Mouse (Mus musculus) G1E-ER4 (cell line): Measurements from ENCODE around the gene Olfr457. TPM values are rescaled to one million over a fixed set of nuclear protein-coding genes. Genes with fewer than 3 reads are reported as not detected.

ENCODE experiments used
- GATA1 ChIP-seq: IDR thresholded peaks from one replicate; pipeline ENCODE4 v1.8.0; 2012; ENCODE audit warnings: low read length, inconsistent platforms
- polyA plus RNA-seq: library from polyadenylated mRNA; stranded (reverse); fragments of >175 nt; gene quantifications from 2 replicates; pipeline ENCODE4 v1.2.3, GENCODE M21; 2012

Olfr457 gene
- not detected in 2 replicates for polyA plus RNA-seq

DNA sequence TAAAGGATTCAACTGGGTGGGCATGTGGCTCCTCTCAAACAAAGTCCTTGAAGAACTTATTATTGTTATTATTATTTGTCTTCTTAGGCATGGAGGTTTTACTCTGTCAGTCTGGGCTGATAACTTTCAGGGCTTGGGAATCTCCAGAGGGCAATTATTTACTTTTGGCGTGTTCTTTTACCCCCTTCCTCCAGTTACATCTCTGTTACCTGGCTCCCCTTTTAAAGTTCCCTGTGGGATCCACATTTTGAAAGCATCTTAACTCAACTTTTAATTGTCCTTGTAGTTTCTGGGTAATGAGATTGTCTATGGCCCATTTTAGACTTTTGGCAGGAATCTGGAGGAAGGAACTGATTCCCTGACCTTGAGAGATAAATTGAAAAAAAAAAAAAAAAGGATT lies at the start of gene Olfr457:
Gene Olfr457 (minus strand): TSS at position 101 of the 400 bp plus-strand sequence.
- TF ChIP-seq GATA1, result no peak

DNA sequence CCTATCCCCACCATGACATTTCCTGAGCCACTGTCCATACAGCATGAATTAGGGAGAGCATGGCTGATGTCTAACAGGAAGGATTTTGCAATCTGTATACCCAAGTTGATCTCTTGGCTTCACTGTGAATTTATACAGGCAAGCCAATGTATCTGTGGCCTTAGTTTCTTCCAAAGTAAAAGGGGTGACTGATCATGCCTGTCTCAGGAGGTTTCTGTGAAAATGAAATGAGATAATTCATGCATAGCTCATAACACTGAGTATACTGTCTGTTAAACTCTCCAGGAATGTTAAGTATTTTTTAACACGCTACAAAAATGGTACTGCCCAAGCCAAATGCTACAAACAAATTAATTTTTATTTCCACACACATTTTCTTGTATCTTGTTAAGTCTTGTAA lies 37.3 kb upstream of the Olfr457 start:
- no peak for TF ChIP-seq GATA1

DNA sequence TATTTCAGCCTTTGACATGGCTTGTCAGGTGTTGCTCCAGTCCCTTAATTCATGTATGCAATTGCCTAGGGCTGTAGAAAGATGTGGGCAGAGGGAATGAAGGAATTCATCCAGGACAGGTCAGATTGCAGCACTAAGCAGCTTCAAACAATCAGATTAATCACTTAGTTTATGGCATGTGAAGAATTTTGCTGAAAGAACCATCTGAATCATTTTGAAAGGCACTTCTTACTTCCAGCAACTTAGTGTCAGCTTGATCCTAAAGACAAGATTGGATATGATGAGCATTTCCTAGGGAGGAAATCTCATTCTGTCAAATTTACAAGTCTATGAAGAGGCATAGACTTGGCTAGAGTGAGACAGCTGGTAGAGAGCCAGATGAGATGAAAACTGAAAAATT lies 33.2 kb upstream of the Olfr457 start:
- TF ChIP-seq GATA1, result no peak

DNA sequence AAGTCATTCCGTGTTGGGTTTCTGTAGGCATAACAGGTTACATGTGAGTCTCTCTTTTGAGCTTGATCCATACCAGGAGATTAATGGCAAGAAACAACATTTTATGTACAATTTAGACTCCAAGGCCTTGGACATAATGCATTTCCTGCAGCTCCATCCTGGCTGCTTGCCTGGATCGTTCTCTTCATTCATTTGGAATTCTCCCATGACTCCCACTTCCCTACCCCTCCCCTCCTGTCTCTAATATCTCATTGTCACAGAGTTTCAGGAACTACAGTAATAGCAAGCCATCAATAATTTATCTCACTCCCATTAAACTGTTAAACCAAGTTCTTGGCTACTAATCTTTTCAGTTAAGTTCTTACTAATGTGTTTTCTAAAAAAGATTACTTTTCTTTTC lies 27.3 kb upstream of the Olfr457 start:
- no peak for TF ChIP-seq GATA1

DNA sequence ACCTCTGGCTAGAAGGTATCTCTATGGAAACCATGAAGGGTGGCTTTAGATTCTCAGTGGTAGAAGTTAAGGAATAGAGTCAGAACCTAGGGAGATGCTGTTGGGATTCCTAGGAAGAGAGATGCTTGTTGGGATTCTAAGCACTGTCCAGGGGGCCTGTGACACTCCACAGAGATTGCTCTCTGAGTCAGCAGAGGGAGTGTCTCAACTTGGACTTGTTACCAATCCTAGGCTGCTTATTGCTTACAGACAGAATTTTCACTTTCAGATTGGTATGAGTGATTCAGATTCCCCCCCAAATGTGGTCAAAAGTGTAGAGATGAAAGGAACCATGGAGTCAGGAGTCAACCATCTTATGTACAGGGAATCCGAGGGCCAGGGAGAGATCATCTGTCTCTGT lies 13.6 kb upstream of the Olfr457 start:
- TF ChIP-seq GATA1, result no peak

DNA sequence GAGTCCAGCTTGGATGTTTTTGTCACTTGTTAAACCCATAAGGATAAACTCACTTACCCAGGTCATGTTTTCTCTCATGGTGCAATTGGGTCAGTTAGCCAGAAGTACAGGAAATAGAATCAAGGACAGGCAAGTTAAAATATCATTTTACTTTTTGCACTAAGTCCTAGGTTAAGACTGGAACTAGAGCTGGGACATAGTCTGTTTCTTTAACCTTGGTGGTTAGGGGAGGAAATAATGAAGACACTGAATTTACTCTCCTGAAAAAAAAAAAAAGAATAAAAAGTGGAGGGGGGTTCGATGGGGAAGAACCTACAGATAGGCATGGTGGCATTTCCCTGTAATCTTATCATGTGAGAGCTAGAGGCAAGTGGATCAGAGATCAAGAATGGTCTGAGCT lies 11.0 kb upstream of the Olfr457 start, which contains the start of gene Olfr456:
Gene Olfr456 (minus strand): TSS at position 101 of the 400 bp plus-strand sequence.
- no peak for TF ChIP-seq GATA1

DNA sequence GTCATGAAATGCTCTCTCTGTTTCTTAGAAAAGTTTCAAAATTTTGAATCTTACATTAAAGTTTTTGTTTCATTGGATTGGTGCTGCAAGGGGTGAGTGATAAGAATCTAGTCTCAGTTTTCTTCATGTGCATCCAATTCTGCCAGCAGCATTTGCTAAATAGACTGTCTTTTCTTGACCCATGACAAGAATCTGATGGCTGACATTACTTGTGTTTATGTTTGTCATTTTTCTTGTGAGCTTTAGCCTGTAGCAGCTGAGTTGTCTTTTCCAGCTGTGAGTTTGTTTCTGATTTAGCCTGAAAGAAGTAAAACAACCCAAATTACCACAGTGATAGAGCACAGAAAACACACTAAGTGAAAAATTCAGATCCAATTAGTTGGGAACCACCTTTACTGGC lies 8.5 kb upstream of the Olfr457 start:
- no peak for TF ChIP-seq GATA1

DNA sequence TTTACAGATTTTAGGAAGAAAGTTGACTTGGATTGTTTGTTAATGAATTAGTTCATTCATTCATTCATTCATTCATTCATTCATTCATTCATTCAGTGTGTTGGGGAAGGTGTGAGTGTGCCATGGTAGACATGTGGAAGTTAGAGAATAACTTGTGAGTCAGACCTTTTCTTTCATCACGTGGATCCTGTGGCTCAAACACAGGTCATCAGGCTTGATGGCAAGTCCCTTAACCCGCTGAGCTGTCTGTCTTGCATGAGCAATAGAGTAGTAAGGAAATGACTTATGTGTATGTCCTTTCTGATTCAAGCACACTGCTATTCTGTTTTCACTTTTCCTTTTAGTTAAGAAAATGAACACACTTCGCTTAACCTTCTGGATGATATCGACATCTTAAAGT lies 5.6 kb downstream of the Olfr457 start:
- no peak for TF ChIP-seq GATA1

DNA sequence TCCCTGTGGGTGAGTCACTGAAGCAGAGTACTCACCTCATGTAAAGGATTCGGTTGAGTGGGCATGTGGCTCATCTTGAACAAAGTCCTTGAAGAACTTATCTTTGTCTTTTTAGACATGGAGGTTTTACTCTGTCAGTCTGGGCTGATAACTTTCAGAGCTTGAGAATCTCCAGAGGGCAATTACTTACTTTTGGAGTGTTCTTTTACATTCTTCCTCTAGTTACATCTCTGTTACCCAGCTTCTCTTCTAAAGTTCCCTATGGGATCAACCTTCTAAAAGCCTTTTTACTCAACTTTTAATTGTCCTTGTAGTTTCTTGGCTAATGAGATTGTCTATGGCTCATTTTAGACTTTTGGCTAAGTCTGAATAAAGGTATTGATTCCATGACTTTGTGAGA lies 11.0 kb downstream of the Olfr457 start, which contains the start of gene Olfr458:
Gene Olfr458 (minus strand): TSS at position 101 of the 400 bp plus-strand sequence.
- TF ChIP-seq GATA1, result no peak

DNA sequence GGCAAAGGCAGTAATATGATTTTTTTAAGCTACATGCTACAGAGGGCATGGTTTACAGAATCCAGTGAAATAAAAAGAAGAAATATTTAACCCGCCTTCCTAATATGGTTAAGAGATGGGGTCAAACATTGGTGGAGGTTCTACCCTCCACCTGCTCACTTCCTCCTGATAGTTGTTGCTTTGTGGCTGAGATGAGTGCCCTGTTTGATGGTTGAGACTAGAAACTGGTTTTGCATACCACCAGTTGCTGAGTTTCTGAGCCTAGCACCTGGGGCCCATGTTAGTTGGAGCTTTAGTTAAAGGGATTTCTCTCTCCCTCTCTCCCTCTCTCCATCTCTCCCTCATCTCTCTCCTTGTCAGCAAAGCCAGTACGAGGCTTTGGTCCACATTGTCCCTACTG lies 28.8 kb downstream of the Olfr457 start:
- TF ChIP-seq GATA1, result no peak

DNA sequence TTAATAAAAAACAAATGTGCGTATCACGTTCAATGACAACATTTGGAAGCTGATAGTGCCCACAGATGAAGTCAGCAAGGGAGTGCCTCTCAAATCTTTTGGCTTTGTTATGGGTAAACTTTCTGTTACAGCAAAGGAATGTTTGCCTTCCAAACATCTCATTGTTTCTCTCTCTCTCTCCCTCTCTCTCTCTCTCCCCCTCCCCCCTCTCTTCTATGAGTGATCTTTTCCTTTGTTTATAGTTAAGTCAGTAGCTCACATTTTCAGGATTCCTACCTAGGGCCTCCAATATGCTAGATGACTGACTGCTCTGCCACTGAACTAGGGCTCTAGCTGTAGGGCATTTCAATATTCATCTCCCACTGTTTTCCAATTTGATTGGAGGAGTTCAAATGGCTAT lies 31.6 kb downstream of the Olfr457 start:
- TF ChIP-seq GATA1, result no peak

DNA sequence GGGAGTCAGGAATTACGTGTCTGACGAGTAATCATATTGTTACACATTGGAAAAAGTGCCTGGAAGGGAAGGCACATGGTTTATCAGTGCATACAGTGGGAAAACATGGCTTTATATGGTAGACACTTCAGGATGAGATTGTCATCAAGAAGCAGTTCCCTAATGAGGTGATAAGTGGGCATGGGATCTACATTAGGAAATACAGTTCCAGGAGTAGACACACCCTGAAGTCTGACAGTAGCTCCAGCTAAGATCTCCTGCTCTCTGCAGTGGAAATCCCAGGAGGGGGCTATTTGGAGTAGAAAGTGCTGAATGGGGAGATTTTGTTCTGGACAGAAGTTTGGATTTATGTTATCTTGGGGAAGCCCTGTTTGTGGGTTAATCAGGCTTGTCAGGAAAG lies 34.7 kb downstream of the Olfr457 start:
- no peak for TF ChIP-seq GATA1

DNA sequence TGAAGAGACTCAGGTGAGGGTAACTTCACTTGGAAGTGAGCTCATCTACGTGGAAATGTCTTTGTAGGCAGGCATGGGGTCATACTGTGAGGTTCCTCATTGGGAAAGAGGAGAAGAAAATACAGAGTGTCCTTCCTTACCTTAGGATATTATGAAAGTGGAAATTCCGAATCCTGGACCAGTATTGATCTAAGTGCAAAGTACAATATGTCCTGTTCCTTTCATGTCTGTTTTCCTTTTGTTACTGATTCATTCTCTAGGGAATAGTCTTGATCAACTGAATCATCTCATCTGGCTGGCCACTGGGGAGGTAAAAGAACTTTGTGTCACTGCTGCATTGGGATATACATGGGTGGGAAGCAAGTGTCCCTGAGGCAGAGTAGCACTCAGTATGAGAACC lies 40.6 kb downstream of the Olfr457 start:
- TF ChIP-seq GATA1, result no peak

DNA sequence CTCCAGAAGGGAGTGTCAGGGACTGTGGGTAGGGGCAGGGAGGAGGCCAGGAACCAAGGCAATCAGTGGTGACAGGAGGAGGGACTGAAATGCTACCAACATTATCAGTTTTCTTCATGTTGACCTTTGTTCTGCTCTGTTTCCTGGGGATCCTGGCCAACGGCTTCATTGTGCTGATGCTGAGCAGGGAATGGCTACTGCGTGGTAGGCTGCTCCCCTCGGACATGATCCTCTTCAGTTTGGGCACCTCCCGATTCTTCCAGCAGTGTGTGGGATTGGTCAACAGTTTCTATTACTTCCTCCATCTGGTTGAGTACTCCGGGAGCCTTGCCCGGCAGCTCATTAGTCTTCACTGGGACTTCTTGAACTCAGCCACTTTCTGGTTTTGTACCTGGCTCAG lies 41.7 kb downstream of the Olfr457 start, which contains the start of gene Tas2r126:
Gene Tas2r126 (plus strand): TSS at position 90 of the 400 bp plus-strand sequence.
- TF ChIP-seq GATA1, result no peak

DNA sequence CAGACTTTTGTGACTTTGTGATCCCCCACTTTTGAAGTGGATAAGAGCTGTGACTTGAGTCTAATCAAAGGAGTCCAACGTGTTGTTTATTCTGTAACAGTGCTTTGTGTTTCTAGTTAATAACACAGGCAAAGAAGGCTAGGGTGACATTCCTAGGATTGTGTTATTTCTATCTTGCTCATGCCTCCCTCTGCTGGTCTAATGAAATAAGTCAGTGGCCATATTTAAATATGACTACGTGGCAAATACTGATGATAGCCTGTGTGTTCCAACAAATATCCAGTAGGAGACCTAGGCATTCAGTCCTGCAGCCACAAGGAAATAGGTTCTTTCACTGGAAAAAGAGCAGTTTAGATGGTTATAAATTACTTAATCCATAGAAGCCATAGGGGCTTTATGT lies 42.6 kb downstream of the Olfr457 start:
- no peak for TF ChIP-seq GATA1

DNA sequence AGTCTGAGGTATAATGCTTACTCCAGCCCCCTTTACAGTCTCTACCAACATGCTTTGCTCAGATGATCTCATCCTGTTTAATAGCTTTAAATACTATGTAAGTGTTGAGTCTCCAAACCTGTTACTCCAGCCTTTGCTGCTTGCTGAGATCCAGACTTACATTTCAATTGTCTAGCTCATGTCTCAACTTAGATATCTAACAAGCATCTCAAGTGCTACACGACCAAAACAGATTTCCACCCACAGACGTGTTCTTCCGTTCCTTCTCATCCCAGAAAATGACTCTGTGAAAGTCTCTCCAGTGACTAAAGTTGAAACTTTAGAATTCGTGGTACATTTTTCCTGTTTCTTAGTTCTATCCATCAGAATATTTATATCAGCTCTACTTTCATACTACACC lies 49.8 kb downstream of the Olfr457 start:
- no peak for TF ChIP-seq GATA1

DNA sequence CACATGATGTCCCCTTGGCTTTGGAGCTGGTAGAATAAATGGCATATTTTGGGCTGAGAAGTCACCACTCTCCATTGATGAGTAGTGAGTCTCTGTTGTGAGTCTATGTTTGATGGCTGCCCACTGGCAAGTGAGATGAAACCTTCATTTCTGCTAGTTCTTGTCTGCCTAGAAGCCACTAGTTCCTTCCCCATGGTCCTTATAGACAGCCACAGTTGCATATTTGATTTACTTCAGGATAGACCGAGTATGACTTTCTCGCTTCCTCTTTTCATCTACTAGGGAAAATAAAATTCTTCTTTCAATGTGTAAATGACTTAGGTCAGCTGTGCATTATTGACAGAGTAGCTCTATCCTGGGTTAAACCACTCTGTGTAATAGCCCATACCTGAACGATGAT lies 51.7 kb downstream of the Olfr457 start:
- no peak for TF ChIP-seq GATA1

DNA sequence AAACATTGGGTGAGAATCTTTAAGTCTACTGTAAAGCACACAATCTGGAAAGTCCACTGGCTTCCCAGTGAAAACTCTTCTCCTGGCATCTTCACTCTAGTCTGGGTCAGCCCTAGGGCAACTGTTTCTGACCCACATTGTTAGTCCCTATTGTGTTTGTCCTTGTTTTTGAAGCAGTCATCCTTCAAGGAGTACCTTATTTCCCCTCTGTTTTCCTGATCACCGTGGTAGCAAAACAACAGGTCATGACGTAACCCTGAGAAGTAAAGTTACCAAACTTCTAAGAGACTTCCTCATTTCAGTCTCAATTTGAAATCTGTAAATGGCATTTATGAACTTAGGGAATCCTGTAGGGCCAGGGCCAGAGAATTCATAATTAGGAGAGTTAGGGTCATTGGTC lies 54.7 kb downstream of the Olfr457 start:
- TF ChIP-seq GATA1, result no peak
